Mouse (Mus musculus) ovary, postnatal 14 days (tissue): ENCODE data around the gene Grik4.

Experiments used
- DNase-seq: peaks from one replicate; pipeline ENCODE4 v3.0.0; 2022; ENCODE audit warnings: low spot score

Grik4 gene

DNA sequence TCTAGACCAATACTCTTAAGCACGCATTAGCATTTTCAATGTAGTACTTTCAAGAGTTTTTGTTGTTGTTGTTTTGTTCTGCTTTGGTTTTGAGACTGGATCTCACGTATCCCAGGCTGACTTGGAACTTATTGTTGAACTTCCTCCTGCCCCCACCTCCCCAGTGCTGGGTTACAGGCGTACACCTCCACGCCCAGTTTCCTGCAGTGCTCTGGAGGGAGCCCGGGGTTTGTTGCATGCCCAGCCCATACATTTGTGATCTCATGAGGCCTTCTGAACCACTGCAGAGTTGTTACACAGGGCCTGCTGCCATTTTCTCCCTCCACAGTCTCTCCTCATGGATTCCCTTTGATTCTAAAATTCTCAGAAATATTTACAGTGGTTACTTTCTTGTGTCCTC lies 201.9 kb downstream of the Grik4 start:
- no peak for DNase-seq

DNA sequence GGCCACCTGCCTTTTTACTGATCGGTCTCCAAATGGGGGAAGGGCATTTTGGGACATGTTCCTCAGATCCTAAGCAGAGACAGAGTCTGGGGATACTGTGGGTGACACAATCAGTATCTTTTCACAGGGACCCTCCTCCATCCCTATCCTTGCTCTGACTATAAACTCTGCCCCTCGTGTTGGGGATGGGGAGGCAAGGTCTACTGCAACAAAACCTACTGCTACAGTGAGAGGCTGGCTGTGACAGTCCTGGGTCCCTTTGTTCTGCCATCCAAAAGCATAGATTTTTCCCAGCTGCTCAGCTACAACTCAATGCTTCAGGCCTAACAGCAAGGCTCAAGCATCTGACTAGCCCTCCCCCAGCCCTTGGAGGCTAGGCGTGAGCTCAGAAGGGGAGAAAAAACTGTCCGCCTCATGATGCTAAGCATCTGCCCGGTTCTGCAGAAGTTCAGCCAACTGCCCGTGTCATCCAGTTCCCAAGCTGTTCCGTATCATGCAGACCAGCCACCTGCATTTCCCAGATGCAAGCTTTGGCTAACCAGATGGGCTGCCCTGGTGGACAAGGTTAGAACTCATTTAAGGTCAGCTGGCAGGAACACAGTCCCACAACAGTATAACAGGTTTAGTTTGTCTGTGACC lies 207.5 kb downstream of the Grik4 start:
- no peak for DNase-seq

DNA sequence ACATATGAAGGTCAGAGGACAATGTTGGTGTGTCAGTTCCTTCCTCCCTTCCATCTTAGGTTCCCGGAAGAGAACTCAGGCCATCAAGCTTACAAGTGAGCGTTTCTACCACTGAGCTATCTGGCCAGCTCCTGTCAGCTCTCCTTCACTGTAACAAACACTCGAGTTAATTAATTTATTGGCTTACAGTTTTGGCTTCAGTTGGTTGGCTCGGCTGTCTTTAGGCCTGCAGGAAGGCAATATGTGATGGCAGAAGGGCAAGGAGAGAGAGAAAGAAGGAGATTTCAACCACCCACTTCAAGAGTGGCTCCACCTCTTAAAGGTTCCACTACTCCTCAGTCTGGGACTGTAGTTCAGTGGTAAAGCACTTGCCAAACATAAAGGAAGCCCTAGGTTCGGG lies 209.2 kb downstream of the Grik4 start:
- no peak for DNase-seq

DNA sequence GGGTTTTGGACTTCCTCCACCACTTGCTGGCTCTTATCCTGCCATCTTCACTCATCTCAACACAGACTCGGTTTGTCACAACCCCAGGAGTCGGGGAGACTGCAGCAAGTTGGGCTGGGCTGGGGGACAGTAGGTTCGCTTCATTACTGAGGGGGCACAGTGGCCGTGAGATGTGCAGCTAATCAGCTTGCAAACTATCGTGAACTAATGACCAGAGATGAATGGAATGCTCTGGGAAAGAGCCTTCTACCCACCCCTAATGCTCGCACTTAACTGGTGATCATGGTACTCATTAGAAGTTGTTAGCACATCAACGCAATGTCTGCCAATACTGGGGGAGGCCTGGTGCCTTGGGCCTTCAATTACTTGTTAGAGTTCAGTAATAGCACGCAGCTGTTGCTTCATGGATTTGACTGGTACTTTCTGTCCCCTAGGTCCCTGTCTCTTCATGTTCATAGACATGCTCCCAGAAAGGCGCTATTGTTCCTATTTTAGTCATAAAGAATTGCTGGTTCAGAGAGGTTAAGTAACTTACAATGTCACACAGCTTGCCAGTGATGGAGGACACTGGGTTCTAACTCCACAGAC lies 211.5 kb downstream of the Grik4 start:
- DNase-seq: no peak

DNA sequence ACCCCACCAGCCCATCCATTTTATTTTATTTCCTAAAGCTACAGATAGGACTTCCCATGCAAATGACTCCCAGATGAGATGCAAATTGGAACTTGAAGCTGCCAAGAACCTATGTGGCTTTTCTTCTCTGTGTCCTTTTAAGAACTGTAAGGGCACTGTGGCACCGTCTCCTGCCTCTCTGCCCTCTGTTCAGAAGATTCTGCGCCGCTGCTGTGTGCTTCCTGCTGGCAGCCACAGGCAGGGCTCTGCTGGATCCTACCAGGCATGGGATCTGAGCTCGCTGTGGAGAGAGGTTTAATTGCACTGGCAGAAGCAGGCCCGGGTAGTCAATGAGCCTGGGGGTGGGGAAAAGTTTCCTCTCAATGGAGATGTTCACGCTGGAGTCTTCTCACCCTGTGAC lies 215.8 kb downstream of the Grik4 start:
- DNase-seq: no peak

DNA sequence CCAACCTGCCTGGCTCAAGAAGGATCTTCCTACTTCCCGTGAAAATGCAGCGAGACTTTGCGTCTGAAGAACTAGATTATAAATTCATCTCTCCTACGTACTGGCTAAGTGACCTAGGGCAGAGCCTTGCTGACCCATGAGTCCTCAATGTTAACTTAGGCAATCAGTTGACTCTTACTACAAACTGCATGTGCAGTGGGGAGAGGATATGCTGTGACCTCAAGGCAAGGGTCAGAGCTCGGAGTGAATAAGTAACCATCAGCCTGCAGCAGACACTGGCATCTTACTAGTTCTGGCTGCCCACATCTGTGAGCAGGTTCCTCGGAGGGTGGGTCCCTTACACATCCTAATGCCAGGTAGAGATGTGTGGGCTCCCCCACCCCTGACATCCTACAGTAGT lies 216.6 kb downstream of the Grik4 start:
- DNase-seq: no peak

DNA sequence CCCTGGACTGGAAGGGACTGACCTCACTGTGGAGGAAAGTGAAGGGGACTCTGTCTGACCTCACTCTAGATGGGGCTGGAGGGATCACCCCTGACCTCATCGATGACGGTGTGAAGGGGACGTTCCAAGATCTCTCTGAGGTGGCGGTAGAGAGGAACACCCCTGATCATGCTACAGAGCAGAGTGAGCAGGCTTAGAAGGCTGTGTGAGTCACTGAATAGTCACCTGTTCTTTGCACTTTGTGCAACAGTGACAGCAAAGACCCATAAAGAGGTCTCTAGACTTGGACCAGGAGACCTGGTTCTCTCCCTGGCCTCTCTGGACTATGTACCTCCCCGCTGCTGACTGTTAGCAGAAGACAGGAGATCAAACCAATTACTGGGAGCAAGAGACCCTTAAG lies 217.1 kb downstream of the Grik4 start:
- no peak for DNase-seq

DNA sequence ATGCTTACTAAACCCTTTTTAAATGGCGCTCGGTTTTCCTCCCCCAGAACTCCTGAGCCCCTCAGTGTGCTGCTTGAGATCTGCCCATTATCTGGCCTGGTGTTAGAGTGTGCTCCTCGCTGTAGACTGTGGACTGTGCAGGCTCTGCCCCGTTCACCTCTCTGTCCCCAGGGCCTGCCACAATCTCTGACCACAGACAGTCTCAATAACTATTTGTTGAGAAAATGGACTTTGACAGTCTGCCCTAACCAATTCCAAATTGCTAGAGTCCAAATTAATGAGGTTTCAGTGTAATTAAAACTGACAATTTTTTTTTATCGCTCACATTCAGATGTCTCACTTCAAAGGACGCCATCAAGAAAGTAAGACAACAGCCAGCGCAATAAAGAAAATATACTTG lies 220.2 kb downstream of the Grik4 start:
- DNase-seq: no peak

DNA sequence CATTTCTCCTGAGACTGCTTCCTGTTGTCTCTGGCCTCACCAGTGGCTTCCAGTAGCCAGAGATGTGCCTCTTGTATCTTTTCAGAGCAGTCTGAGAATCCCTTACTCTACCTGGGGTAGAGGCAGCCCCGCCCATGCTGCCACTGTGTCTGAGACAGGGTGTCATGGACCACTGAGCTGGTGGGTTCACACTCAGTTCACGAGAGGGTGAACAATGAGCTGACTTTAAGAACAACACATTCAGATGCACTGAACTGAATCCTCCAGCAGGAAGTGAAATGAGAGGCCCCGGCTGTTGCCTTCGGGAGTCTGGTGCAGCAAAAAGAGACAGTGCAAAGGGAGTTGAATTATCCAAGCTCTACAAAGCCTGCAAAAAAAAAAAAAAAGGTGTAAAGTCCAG lies 221.8 kb downstream of the Grik4 start:
- no peak for DNase-seq

DNA sequence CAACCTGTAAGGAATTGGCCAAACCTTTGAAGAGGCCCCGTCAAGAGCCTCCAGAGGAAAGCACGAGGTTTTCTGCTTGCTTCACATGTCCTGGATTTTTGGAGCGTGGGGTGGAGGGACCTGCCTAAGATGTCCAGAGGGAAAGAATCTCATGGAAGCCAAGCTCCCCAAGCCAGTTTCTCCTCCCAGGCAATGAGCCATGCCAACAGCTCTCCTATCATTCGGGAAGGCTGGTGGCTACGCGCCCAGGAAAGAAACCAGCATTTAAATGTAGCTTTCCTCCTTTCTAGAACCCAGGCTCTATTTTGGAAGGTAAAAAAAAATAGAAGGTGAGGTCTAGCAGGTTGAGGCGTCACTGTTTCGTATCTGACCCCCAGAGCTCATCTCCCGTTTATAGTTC lies 222.6 kb downstream of the Grik4 start:
- DNase-seq: no peak

DNA sequence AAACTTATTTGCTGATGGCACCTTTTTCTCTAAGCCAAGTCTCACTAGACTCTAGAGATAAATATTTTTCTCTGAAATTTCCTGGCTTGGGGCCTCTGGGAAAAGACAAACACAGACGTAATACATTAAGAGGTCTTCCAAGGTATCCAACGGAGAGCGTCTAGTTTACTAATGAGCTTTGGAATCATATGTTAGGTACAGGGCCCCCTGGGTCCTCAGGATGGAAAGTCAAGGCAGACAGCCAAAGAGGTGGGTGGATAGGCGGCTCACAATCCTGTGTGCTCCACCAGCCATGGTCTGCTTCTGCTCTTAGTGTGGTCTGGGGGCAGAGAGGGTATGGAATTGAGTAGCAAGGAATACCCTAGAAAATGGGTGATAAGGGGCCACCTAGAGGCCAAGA lies 223.1 kb downstream of the Grik4 start:
- DNase-seq: no peak

DNA sequence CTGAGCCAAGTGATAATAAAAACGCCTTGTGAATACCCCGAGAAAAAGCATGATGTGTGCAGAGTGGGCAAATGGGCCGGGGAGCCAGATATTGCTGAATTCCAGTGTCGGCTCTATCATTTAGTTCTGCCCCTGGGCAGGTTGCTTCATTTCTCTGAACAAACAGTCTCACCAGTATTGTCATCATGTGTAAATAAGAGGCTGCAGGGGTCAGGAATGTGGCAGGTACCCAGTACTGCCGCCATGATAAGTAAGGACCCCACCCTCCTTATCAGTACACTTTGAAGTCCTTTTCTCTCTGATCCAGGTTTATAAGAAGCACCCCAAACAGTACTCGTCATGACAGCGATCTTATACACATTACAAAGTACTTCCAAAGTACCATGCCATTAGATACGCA lies 230.4 kb downstream of the Grik4 start:
- no peak for DNase-seq

DNA sequence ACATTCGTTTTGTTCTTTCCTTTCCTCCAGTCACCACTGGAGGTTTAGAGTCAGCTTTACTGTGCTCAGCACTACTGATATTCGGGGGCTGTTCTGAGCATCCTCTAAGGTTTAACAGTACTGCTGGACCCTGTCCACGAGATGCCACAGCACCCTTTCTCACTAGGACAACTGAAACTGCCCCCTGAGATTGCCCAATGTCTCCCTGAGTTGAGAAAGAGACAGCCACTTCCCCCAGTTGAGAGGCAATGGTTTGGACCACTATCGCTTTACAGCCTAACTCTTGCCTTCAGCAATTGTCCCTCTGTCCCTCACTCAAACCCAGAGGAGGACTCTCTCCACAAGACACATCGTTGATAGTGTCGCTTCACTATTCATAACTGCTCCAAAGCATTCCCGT lies 238.4 kb downstream of the Grik4 start:
- DNase-seq: no peak

DNA sequence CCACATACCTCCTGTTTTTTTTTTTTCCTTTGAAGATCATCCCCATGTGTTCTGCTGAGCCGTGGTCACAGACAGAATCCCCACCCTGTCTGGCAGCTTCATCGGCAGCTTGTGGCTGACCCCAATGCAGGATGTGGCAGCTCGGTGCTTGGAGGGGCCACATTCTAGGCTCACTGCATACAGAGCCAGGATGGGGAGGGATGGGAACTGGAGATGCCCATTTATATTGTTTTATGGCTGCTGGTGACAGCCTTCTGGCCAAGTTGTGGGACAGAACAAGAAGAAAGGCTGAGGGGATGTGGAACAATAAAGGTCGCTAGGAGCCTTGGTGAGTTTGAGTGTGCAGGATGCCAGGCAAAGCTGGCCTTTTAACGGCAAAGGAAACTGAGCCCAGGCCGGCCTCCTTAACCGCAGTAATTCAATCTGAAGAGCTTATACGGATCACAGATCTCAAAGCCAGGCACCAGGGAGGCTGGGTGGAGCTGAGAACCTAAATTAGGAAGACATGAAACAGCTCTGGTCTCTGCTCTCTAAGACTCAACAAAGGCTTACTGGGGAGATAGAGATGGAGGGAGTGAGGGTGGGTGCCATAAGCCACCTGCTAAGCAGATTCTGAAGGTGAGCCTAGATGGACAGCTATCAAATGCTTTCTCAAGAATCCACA lies 241.0 kb downstream of the Grik4 start:
- no peak for DNase-seq

DNA sequence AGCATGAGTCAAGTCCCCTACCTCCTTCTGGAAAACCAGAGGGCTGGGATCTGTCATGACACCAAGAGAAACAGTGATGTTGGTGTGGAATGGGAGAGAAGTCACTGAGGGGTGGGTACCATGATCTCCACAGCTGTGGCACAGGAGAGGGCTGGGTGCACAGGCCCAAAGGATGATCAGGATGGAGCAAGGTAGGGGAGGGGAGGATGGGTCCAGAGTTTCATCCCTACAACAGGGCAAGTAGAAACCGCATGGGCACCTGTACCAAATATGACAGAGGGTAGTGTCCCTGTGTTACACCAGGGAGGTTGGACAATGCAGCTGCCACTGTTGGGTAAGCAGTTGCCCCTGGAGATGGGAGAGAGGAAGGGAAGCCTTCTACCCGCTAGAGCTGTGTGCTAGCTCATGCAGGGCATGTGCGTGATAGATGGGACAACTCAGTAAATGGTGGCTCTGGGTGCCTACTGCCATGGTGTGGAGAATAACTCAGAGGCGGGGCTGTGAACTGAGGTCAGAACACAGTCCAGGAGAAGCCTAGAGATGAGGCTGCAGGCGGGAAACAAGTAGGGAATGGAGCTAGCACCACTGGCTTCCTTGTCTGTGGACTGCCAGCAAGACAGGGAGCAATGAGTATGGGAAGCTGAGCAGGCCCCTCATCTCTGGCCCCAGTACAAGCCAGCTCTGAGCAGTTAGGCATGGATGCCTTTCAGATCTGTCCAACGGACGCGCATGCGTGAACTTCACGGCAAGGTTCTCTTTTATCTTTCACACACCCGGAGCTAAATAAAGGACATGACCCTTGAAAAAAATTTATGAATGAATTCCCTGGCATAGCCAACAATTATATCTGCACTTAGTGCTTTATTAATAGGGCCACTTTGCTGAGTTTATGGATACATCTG lies 241.8 kb downstream of the Grik4 start:
- DNase-seq: no peak

DNA sequence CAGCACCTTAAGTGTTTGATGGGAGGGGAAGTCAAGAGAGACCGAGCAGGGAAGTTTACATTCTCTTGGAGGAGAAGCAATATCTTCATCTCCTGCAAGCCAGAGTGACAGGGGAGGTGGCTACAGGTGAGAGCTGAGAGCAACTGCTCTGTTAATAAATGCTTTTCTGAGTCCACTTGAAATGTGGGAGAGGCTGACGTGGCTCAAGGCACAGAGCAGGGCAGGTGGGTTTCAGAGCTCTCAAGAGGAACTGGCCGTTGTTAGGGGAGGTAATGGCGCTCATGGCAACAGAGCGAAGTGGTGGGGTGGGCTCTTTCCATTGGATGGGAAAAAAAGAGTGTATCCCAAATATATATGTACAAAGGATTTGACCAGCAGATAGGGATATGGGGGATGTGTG lies 242.6 kb downstream of the Grik4 start:
- no peak for DNase-seq

DNA sequence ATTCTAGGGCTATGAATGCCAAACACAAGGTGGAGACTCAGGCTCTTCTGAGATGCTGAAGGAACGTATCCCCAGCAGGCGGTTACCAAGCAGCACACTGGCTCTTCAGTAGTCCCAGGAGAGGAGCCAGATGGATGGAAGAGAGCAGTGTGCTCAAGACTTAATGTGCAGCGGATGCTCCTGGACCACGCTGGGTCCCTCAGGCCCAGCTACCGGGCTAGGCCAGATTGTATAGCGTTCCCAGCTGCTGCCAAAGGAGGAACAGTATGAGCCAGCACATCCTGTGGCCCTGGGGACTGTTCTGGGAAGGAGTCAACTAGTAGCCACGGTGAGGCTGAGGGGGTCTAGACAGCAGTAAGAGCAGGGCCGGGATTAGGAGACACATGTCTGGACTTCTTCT lies 251.3 kb downstream of the Grik4 start:
- no peak for DNase-seq

DNA sequence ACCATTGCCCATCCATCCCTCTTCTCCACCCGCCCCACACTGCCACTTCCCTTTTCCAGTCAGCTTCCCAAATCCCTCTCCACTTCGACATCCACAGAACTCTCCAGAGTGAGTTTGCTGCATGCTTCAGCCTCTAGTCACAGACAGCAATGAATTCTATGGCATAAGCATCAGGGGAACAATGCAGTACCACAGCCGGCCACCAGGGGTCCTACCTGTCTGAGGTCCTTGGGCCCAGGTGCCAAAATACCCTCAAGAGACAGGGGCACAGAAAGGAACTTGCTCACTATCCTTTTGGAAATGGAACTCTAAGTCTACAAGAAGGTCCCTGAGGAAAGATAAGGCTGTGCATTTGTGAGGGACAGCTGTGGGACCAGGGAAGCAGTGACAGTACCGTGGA lies 256.1 kb downstream of the Grik4 start:
- DNase-seq: peak; percentile 61

DNA sequence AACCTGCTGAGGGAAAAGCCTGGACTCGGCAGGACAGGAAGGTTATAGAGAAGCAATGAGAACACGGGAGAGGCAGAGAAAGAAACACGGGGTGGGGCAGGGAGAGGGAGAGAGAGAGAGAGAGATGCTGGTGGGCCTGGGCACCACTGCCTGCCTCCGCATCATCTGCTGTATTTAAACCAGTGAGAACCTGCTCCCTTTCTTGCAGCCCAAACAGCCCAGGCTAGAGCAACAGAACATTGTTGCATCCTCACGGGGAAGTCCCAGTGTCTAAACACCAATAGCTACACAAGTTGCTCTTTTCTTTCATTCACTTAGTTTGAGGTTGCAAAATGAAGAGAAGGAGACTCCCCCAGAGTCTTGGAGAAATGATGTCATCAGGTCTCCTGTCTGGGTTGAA lies 258.2 kb downstream of the Grik4 start:
- DNase-seq: no peak

DNA sequence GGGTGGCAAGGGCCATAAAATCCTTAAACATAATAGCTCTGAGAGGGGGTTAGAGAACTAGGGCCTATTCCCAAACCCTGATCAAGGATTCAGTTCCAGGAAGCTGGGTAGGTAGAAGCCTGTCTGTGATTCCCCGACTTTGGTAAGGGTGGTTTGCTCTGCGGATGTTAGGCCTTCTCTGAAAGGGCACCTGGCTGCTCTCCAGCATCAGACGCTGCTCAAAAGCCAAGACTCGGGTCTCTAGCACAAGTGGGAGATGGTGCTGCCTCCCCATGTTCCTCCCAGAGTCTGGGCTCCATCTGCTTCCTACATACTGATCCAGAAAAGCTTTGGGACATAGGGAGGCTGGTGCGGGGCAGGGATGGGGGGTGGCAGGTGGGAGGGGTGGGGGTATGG lies 270.3 kb downstream of the Grik4 start:
- DNase-seq: no peak

DNA sequence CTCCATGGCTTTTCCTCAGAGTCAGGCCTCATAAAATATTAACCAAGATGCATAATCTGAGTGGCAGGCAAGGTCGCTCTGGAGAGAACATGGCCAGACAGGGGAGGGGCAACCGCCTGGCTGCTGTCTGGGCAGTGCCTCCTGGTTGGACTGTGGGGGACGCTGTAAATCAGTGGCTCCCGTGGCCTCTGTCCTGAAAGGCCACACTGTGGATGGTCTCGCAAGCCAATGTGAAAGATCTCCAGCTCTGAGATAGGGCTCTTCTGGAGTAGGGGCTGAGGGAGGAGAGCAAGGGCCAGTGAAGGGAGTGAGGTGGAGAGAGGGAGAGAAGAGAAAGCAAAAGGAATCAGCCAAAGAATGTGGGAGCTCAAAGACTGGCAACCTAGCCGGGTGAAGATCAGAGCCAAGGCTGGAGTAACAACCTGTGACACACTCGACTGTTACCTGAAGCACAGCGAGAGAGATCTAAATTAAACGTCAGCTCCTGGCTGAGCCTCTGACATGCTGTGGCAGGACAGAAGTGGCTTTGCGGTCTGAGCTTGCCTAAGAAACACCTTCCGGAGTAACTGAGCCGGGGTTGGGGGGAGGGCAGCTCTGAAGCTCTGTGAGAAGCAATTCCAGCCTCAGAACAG lies 270.8 kb downstream of the Grik4 start:
- no peak for DNase-seq

DNA sequence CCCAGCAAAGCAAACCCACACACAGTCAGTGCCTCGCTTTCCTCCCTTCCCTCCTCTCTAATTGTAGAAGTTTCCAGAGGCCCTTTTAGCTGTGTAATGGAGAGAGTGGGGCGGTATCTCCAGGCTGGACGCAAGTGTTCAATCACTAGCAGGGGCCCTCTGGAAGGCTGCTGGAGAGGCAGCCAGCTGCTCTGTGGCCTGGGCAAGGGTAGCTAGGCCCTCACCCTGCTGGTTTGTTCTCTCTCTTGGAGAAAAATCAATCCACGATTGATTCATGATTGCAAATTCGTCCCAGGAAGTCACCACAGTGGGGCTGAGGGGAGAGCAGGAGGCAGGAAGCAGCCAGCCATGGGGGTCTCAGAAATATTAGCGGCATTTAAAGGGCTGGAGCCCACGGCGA lies 271.3 kb downstream of the Grik4 start:
- DNase-seq: no peak
